Mouse (Mus musculus): ENCODE measurements around the gene Ccp110. TPM values are rescaled to one million over a fixed set of nuclear protein-coding genes. Genes with fewer than 3 reads are reported as not detected.

Gene Ccp110
- total and polyA plus RNA-seq, 2 experiments from 2014 or later, result 16.1 to 24.6 TPM

- Histone ChIP-seq H3K4me2 (ENCODE audit: low read depth, low read length) (no peak overlapping the region), H3K36me3 (ENCODE audit: insufficient read depth, low read length) (peaks cover 37% of the 10 kb centered on the region), H3K4me1 (ENCODE audit: insufficient read depth, low read length) (no peaks in the 10 kb centered on the region), H3K4me3 (ENCODE audit: low read length) (no peak overlapping the region), H3K27ac (no peak overlapping the region), H3K9ac (replicated peaks; ENCODE audit: low read length) (no peak overlapping the region), H3K9me3 (ENCODE audit: low read length) (no peaks in the 10 kb centered on the region), H3K27me3 (ENCODE audit: insufficient read depth, low read length) (no peaks in the 10 kb centered on the region)
- no peak for TF ChIP-seq CTCF (IDR thresholded peaks at IDR 0.05; ENCODE audit: low read depth)
- no peak for DNase-seq (ENCODE audit: low spot score)
- WGBS, result 81% methylated on average over 7 of the region's 7 CpGs
- ATAC-seq, result no peak
Observed at GRCm38 (mm10) chr7:118755756-118756155, 43.4 kb downstream of the Ccp110 start.

GRCm38 (mm10) chr7:118756490-118757265 lies 44.3 kb downstream of the Ccp110 start:
- no peaks in the 10 kb centered on the region for H3K4me1 ChIP-seq (ENCODE audit: insufficient read depth, low read length)
- WGBS, result 96% methylated on average over 24 of the region's 24 CpGs
- peaks cover 46% of the 10 kb centered on the region for H3K36me3 ChIP-seq (ENCODE audit: insufficient read depth, low read length)
- H3K4me2 ChIP-seq (ENCODE audit: low read depth, low read length), result no peak overlapping the region
- no peak overlapping the region for H3K4me3 ChIP-seq (ENCODE audit: low read length)
- H3K9ac ChIP-seq (replicated peaks; ENCODE audit: low read length), result no peak overlapping the region
- H3K27me3 ChIP-seq (ENCODE audit: insufficient read depth, low read length), result no peaks in the 10 kb centered on the region
- no peak for TF ChIP-seq CTCF (IDR thresholded peaks at IDR 0.05; ENCODE audit: low read depth)
- ATAC-seq (no peak), DNase-seq (ENCODE audit: low spot score) (no peak)
- H3K27ac ChIP-seq, result no peak overlapping the region
- H3K9me3 ChIP-seq (ENCODE audit: low read length), result no peaks in the 10 kb centered on the region

GRCm38 (mm10) chr7:118758369-118758768 lies 46.0 kb downstream of the Ccp110 start:
- Histone ChIP-seq H3K36me3 (ENCODE audit: insufficient read depth, low read length) (peaks cover 52% of the 10 kb centered on the region), H3K27me3 (ENCODE audit: insufficient read depth, low read length) (no peaks in the 10 kb centered on the region), H3K4me1 (ENCODE audit: insufficient read depth, low read length) (no peaks in the 10 kb centered on the region), H3K9me3 (ENCODE audit: low read length) (no peaks in the 10 kb centered on the region), H3K9ac (replicated peaks; ENCODE audit: low read length) (no peak overlapping the region), H3K4me2 (ENCODE audit: low read depth, low read length) (no peak overlapping the region), H3K4me3 (ENCODE audit: low read length) (no peak overlapping the region), H3K27ac (no peak overlapping the region)
- no peak for ATAC-seq
- DNase-seq (ENCODE audit: low spot score), result no peak
- WGBS, result 59% methylated on average over 4 of the region's 4 CpGs
- TF ChIP-seq CTCF (IDR thresholded peaks at IDR 0.05; ENCODE audit: low read depth), result no peak

- H3K9ac ChIP-seq (replicated peaks; ENCODE audit: low read length), result no peak overlapping the region
- DNase-seq (ENCODE audit: low spot score) (no peak), ATAC-seq (no peak)
- H3K4me3 ChIP-seq (ENCODE audit: low read length), result no peak overlapping the region
- WGBS, result 54% methylated on average over 5 of the region's 5 CpGs
- peaks cover 50% of the 10 kb centered on the region for H3K36me3 ChIP-seq (ENCODE audit: insufficient read depth, low read length)
- H3K27me3 ChIP-seq (ENCODE audit: insufficient read depth, low read length), result no peaks in the 10 kb centered on the region
- TF ChIP-seq CTCF (IDR thresholded peaks at IDR 0.05; ENCODE audit: low read depth), result no peak
- H3K4me1 ChIP-seq (ENCODE audit: insufficient read depth, low read length), result no peaks in the 10 kb centered on the region
- H3K4me2 ChIP-seq (ENCODE audit: low read depth, low read length), result no peak overlapping the region
- H3K27ac ChIP-seq, result no peak overlapping the region
- no peaks in the 10 kb centered on the region for H3K9me3 ChIP-seq (ENCODE audit: low read length)
Observed at GRCm38 (mm10) chr7:118759372-118759771, 47.0 kb downstream of the Ccp110 start.

GRCm38 (mm10) chr7:118763939-118764338 lies 51.6 kb downstream of the Ccp110 start:
- TF ChIP-seq CTCF (IDR thresholded peaks at IDR 0.05; ENCODE audit: low read depth), result no peak
- Histone ChIP-seq H3K9me3 (ENCODE audit: low read length) (no peaks in the 10 kb centered on the region), H3K36me3 (ENCODE audit: insufficient read depth, low read length) (peaks cover 43% of the 10 kb centered on the region), H3K4me1 (ENCODE audit: insufficient read depth, low read length) (no peaks in the 10 kb centered on the region), H3K4me3 (ENCODE audit: low read length) (no peak overlapping the region), H3K9ac (replicated peaks; ENCODE audit: low read length) (no peak overlapping the region), H3K4me2 (ENCODE audit: low read depth, low read length) (no peak overlapping the region), H3K27me3 (ENCODE audit: insufficient read depth, low read length) (no peaks in the 10 kb centered on the region), H3K27ac (no peak overlapping the region)
- DNase-seq (ENCODE audit: low spot score), result no peak
- WGBS, result 89% methylated on average over 11 of the region's 11 CpGs
- ATAC-seq, result no peak

GRCm38 (mm10) chr7:118764725-118765124 lies 52.4 kb downstream of the Ccp110 start:
- no peak overlapping the region for H3K4me2 ChIP-seq (ENCODE audit: low read depth, low read length)
- no peak overlapping the region for H3K4me3 ChIP-seq (ENCODE audit: low read length)
- no peak overlapping the region for H3K27ac ChIP-seq
- 80% methylated on average over 14 of the region's 14 CpGs for WGBS
- H3K4me1 ChIP-seq (ENCODE audit: insufficient read depth, low read length), result no peaks in the 10 kb centered on the region
- H3K9me3 ChIP-seq (ENCODE audit: low read length), result no peaks in the 10 kb centered on the region
- H3K9ac ChIP-seq (replicated peaks; ENCODE audit: low read length), result no peak overlapping the region
- ATAC-seq, result no peak
- no peak for TF ChIP-seq CTCF (IDR thresholded peaks at IDR 0.05; ENCODE audit: low read depth)
- H3K36me3 ChIP-seq (ENCODE audit: insufficient read depth, low read length), result peaks cover 43% of the 10 kb centered on the region
- H3K27me3 ChIP-seq (ENCODE audit: insufficient read depth, low read length), result no peaks in the 10 kb centered on the region
- no peak for DNase-seq (ENCODE audit: low spot score)

GRCm38 (mm10) chr7:118765604-118766003 lies 53.3 kb downstream of the Ccp110 start:
- Histone ChIP-seq H3K9me3 (ENCODE audit: low read length) (no peaks in the 10 kb centered on the region), H3K27me3 (ENCODE audit: insufficient read depth, low read length) (no peaks in the 10 kb centered on the region), H3K4me1 (ENCODE audit: insufficient read depth, low read length) (no peaks in the 10 kb centered on the region), H3K36me3 (ENCODE audit: insufficient read depth, low read length) (peaks cover 34% of the 10 kb centered on the region), H3K27ac (no peak overlapping the region), H3K4me2 (ENCODE audit: low read depth, low read length) (no peak overlapping the region), H3K9ac (replicated peaks; ENCODE audit: low read length) (no peak overlapping the region), H3K4me3 (ENCODE audit: low read length) (no peak overlapping the region)
- 75% methylated on average over 8 of the region's 8 CpGs for WGBS
- no peak for ATAC-seq
- DNase-seq (ENCODE audit: low spot score), result no peak
- no peak for TF ChIP-seq CTCF (IDR thresholded peaks at IDR 0.05; ENCODE audit: low read depth)

Measured in hindbrain, postnatal 0 days (tissue).